Mouse (Mus musculus): Measurements from ENCODE around the gene P4hb. TPM values are rescaled to one million over a fixed set of nuclear protein-coding genes. Genes with fewer than 3 reads are reported as not detected.

Gene P4hb
- polyA plus RNA-seq, 1 experiment from 2014 or later = 504 TPM

- Histone ChIP-seq H3K36me3 (ENCODE audit: control insufficient read depth, insufficient read depth, low read length) (no peaks in the 10 kb centered on the region), H3K27me3 (ENCODE audit: control insufficient read depth, insufficient read depth, low read length) (peaks cover 13% of the 10 kb centered on the region; the same call in 1 of the 2 replicates), H3K9me3 (ENCODE audit: control insufficient read depth, low read length) (no peaks in the 10 kb centered on the region), H3K4me1 (replicated peaks; ENCODE audit: control insufficient read depth, insufficient read depth, low read length) (peaks cover 7% of the 10 kb centered on the region; the same call in 1 of the 2 replicates), H3K4me3 (ENCODE audit: low read depth, low read length) (no peak overlapping the region), H3K27ac (ENCODE audit: low read depth, low read length) (no peak overlapping the region), H3K4me2 (replicated peaks; ENCODE audit: low read depth, low read length) (no peak overlapping the region), H3K9ac (ENCODE audit: low read depth, low read length) (no peak overlapping the region)
- WGBS = 88% methylated on average over 7 of the region's 7 CpGs
- ATAC-seq (ENCODE audit: low FRiP score) (no peak), DNase-seq (ENCODE audit: low spot score) (no peak)
These were observed 32.6 kb upstream of the P4hb start for GRCm38 (mm10) chr11:120605667-120606066.

DNA sequence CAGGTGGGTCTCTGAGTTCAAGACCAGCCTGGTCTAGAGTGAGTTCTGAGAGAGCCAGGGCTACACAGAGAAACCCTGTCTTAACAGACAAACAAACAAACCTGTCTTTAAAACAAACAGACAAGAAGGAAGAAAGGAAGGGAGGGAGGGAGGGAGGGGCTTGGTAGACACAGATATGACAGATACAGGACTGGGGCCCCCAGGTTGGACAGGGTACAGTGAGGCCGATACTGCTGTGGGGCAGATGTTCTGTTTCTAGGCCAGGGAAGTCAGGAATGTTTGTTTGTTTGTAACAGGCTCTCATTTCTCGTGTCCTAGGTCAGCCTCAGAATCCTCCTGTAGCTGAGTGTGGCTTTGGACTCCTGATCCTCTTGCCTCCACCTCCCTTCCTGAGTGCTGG, 30.5 kb upstream of the P4hb start:
- Histone ChIP-seq H3K36me3 (ENCODE audit: control insufficient read depth, insufficient read depth, low read length) (no peaks in the 10 kb centered on the region), H3K27me3 (ENCODE audit: control insufficient read depth, insufficient read depth, low read length) (peaks cover 8% of the 10 kb centered on the region; the same call in 1 of the 2 replicates), H3K4me1 (replicated peaks; ENCODE audit: control insufficient read depth, insufficient read depth, low read length) (peaks cover 3% of the 10 kb centered on the region; the same call in 1 of the 2 replicates), H3K27ac (ENCODE audit: low read depth, low read length) (no peak overlapping the region), H3K4me3 (ENCODE audit: low read depth, low read length) (no peak overlapping the region), H3K9me3 (ENCODE audit: control insufficient read depth, low read length) (no peaks in the 10 kb centered on the region), H3K9ac (ENCODE audit: low read depth, low read length) (no peak overlapping the region), H3K4me2 (replicated peaks; ENCODE audit: low read depth, low read length) (no peak overlapping the region)
- ATAC-seq (ENCODE audit: low FRiP score) = no peak
- no peak for DNase-seq (ENCODE audit: low spot score)
- WGBS = 94% methylated on average over 2 of the region's 2 CpGs

DNA sequence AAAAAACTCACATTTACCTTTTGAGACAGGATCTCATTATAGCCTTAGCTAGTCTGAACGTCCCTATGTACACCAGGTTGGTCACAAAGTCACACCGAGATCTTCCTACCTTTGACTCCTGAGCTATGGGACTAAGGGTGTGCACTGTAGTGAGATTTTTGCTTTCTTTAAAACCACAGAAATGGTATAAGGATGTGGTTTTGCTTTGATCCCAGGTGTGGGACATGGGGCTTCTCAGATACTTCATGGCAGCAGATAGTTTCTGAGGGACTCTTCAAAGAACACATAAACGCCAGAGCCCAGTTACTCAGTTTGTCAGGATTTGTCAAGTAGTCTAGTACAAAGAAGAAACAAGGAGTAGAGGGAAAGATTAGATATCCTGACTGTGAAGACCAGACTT, 27.7 kb upstream of the P4hb start:
- DNase-seq (ENCODE audit: low spot score) = no peak
- peaks cover 7% of the 10 kb centered on the region; the same call in 1 of the 2 replicates for H3K36me3 ChIP-seq (ENCODE audit: control insufficient read depth, insufficient read depth, low read length)
- H3K9me3 ChIP-seq (ENCODE audit: control insufficient read depth, low read length) = no peaks in the 10 kb centered on the region
- H3K4me3 ChIP-seq (ENCODE audit: low read depth, low read length) = no peak overlapping the region
- 98% methylated on average over 3 of the region's 3 CpGs for WGBS
- H3K4me1 ChIP-seq (replicated peaks; ENCODE audit: control insufficient read depth, insufficient read depth, low read length) = peaks cover 7% of the 10 kb centered on the region; the same call in 1 of the 2 replicates
- no peak for ATAC-seq (ENCODE audit: low FRiP score)
- no peak overlapping the region for H3K27ac ChIP-seq (ENCODE audit: low read depth, low read length)
- no peak overlapping the region for H3K4me2 ChIP-seq (replicated peaks; ENCODE audit: low read depth, low read length)
- no peak overlapping the region for H3K9ac ChIP-seq (ENCODE audit: low read depth, low read length)
- H3K27me3 ChIP-seq (ENCODE audit: control insufficient read depth, insufficient read depth, low read length) = no peaks in the 10 kb centered on the region

GRCm38 (mm10) chr11:120598990-120599549, 26.0 kb upstream of the P4hb start:
- Histone ChIP-seq H3K27me3 (ENCODE audit: control insufficient read depth, insufficient read depth, low read length) (no peaks in the 10 kb centered on the region), H3K9me3 (ENCODE audit: control insufficient read depth, low read length) (no peaks in the 10 kb centered on the region), H3K9ac (ENCODE audit: low read depth, low read length) (peak overlapping the region; percentile 64), H3K4me1 (replicated peaks; ENCODE audit: control insufficient read depth, insufficient read depth, low read length) (peaks cover 7% of the 10 kb centered on the region; the same call in 1 of the 2 replicates), H3K4me2 (replicated peaks; ENCODE audit: low read depth, low read length) (peak overlapping the region; percentile 76), H3K4me3 (ENCODE audit: low read depth, low read length) (peak overlapping the region; percentile 100), H3K27ac (ENCODE audit: low read depth, low read length) (no peak overlapping the region), H3K36me3 (ENCODE audit: control insufficient read depth, insufficient read depth, low read length) (peaks cover 10% of the 10 kb centered on the region)
- DNase-seq (ENCODE audit: low spot score) = no peak
- ATAC-seq (ENCODE audit: low FRiP score) = no peak
- 48% methylated on average over 17 of the region's 17 CpGs for WGBS

- ATAC-seq (ENCODE audit: low FRiP score) (peak; percentile 98), DNase-seq (ENCODE audit: low spot score) (peak; percentile 98)
- peak within 1 kb of the TSS; percentile 100 for H3K4me3 ChIP-seq (ENCODE audit: low read depth, low read length)
These were observed 25.4 kb upstream of the P4hb start, which contains the start of the genes Alyref and Anapc11 for GRCm38 (mm10) chr11:120598283-120598989. Gene Alyref (minus strand): TSS chr11:120598365. Gene Anapc11 (plus strand): TSS chr11:120598421.

DNA sequence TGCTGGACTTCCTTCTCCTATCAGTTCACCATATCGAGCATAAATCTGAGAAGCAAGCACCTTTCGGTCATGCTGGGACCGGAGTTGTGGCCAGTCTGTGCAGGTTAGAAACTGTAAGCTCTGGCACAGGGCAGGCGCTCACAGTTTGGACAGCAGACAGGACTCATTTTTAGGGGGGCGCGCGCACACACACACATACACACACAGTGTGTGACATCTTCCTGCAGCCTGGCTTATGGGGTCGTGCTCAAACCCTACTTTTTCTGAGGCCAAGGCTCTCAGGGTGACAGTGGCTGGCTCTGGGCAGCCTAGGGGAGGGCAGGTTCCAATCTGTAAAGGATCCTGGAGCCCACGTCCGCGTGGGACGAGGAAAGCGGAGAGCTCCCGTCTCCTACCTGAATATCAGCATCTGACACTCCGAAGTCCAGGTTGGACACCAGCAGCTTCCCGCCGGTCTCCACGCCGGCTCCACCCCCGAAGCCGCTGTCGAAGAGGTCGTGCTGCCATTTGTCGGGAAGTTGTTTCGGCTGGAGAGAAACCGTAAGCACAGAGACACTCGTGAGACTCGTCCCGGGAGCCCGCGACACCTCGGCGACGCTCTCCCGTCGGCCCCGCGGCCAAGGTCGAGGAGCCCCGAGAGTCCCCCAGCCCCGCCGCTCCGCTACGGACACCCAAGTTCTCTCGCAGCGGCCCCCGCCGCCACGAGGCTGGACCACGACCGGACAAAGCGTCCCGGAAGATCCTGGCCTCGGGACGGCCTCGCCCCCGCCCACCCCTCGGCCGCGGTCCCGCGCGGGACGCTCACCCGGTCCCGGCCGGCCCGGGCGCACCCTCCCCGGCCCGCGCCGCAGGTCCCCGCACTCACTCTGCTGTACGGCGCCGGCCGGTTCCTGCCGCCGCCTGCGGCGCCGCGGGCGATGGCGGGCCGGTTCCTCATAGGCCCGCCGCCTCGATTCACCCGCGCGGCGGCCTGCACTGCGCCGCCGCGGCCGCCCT, 24.5 kb upstream of the P4hb start:
- Histone ChIP-seq H3K4me3 (ENCODE audit: low read depth, low read length) (peak overlapping the region; percentile 100), H3K36me3 (ENCODE audit: control insufficient read depth, insufficient read depth, low read length) (peaks cover 15% of the 10 kb centered on the region), H3K9me3 (ENCODE audit: control insufficient read depth, low read length) (no peaks in the 10 kb centered on the region), H3K9ac (ENCODE audit: low read depth, low read length) (peak overlapping the region; percentile 99), H3K27ac (ENCODE audit: low read depth, low read length) (peak overlapping the region; percentile 88), H3K4me2 (replicated peaks; ENCODE audit: low read depth, low read length) (peak overlapping the region; percentile 92), H3K4me1 (replicated peaks; ENCODE audit: control insufficient read depth, insufficient read depth, low read length) (peaks cover 7% of the 10 kb centered on the region; the same call in 1 of the 2 replicates), H3K27me3 (ENCODE audit: control insufficient read depth, insufficient read depth, low read length) (no peaks in the 10 kb centered on the region)
- no peak for DNase-seq (ENCODE audit: low spot score)
- 6% methylated on average over 59 of the region's 99 CpGs for WGBS
- peak; percentile 73 for ATAC-seq (ENCODE audit: low FRiP score)

More at GRCm38 (mm10) chr11:120598283-120598989, 25.4 kb upstream of the P4hb start, which contains the start of the genes Alyref and Anapc11:
- H3K9me3 ChIP-seq (ENCODE audit: control insufficient read depth, low read length) = no peaks in the 10 kb centered on the region
- no peaks in the 10 kb centered on the region for H3K27me3 ChIP-seq (ENCODE audit: control insufficient read depth, insufficient read depth, low read length)
- peaks cover 12% of the 10 kb centered on the region for H3K36me3 ChIP-seq (ENCODE audit: control insufficient read depth, insufficient read depth, low read length)
- under 1% methylated on average over 77 of the region's 88 CpGs for WGBS
- peak within 1 kb of the TSS; percentile 99 for H3K9ac ChIP-seq (ENCODE audit: low read depth, low read length)
- peak within 1 kb of the TSS; percentile 92 for H3K4me2 ChIP-seq (replicated peaks; ENCODE audit: low read depth, low read length)
- H3K27ac ChIP-seq (ENCODE audit: low read depth, low read length) = peak within 1 kb of the TSS; percentile 88
- peaks cover 7% of the 10 kb centered on the region; the same call in 1 of the 2 replicates for H3K4me1 ChIP-seq (replicated peaks; ENCODE audit: control insufficient read depth, insufficient read depth, low read length)

- no peak for ATAC-seq (ENCODE audit: low FRiP score)
- WGBS = 94% methylated on average over 6 of the region's 6 CpGs
- Histone ChIP-seq H3K4me1 (replicated peaks; ENCODE audit: control insufficient read depth, insufficient read depth, low read length) (no peaks in the 10 kb centered on the region), H3K4me3 (ENCODE audit: low read depth, low read length) (no peak overlapping the region), H3K27ac (ENCODE audit: low read depth, low read length) (no peak overlapping the region), H3K9ac (ENCODE audit: low read depth, low read length) (no peak overlapping the region), H3K9me3 (ENCODE audit: control insufficient read depth, low read length) (no peaks in the 10 kb centered on the region), H3K36me3 (ENCODE audit: control insufficient read depth, insufficient read depth, low read length) (peaks cover 27% of the 10 kb centered on the region), H3K4me2 (replicated peaks; ENCODE audit: low read depth, low read length) (no peak overlapping the region), H3K27me3 (ENCODE audit: control insufficient read depth, insufficient read depth, low read length) (no peaks in the 10 kb centered on the region)
- DNase-seq (ENCODE audit: low spot score) = no peak
These were observed 15.5 kb upstream of the P4hb start for GRCm38 (mm10) chr11:120588531-120588930.

- H3K9me3 ChIP-seq (ENCODE audit: control insufficient read depth, low read length) = no peaks in the 10 kb centered on the region
- no peak overlapping the region for H3K9ac ChIP-seq (ENCODE audit: low read depth, low read length)
- peaks cover 6% of the 10 kb centered on the region for H3K4me1 ChIP-seq (replicated peaks; ENCODE audit: control insufficient read depth, insufficient read depth, low read length)
- no peak for DNase-seq (ENCODE audit: low spot score)
- 90% methylated on average over 1 of the region's 1 CpGs for WGBS
- H3K4me3 ChIP-seq (ENCODE audit: low read depth, low read length) = no peak overlapping the region
- ATAC-seq (ENCODE audit: low FRiP score) = no peak
- H3K27ac ChIP-seq (ENCODE audit: low read depth, low read length) = no peak overlapping the region
- peaks cover 21% of the 10 kb centered on the region for H3K36me3 ChIP-seq (ENCODE audit: control insufficient read depth, insufficient read depth, low read length)
- no peak overlapping the region for H3K4me2 ChIP-seq (replicated peaks; ENCODE audit: low read depth, low read length)
- no peaks in the 10 kb centered on the region for H3K27me3 ChIP-seq (ENCODE audit: control insufficient read depth, insufficient read depth, low read length)
These were observed 10.9 kb upstream of the P4hb start for GRCm38 (mm10) chr11:120583937-120584336.

Measured in hindbrain, embryonic 11.5 days (tissue).